Mouse (Mus musculus): ENCODE measurements around the gene Fam160b1. TPM values are rescaled to one million over a fixed set of nuclear protein-coding genes. Genes with fewer than 3 reads are reported as not detected.

Fam160b1 gene
- total RNA-seq, 4 experiments from 2014 or later: 10.0 to 12.1 (median 12.0) TPM

DNA sequence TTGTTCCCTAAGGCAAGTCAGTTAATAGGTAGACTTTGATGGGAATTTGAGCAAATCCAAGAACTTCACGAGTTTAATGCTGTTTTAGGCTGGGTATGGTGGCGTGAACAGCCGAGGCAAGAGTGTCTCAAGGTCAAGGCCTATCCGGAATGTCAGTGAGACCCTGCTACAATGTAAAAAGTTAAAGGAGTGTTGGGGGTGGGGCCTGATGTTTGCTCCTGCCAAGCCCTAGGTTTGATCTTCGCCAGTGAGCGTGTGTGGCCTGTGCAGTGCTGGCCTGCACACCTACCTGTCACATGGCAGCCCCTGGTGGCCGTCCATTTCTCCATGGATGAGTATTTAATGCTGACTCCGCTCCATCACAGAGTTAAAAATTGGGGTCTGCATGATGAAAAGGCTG is 5.5 kb downstream of the Fam160b1 start:
- DNase-seq (ENCODE audit: low spot score in 2 of 2): no peak

DNA sequence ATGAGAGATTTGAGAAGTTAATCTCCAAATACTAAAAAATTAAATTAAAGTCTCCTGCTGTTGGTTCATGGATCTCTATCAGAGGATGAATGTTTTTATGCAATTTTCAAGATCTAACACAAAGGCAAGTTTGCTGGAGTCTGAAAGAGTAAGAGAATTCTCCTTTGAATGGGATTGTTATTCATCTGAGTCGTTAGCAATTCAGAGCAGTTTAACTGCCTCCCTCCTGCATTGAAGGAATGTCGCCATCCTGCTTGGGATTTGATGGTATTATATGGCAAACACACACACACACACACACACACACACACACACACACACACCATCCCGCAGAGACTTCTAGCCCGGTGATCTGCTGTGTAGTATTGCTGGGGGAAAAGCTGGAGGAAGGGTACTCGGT is 6.1 kb downstream of the Fam160b1 start:
- no peak for DNase-seq (ENCODE audit: low spot score in 2 of 2)

DNA sequence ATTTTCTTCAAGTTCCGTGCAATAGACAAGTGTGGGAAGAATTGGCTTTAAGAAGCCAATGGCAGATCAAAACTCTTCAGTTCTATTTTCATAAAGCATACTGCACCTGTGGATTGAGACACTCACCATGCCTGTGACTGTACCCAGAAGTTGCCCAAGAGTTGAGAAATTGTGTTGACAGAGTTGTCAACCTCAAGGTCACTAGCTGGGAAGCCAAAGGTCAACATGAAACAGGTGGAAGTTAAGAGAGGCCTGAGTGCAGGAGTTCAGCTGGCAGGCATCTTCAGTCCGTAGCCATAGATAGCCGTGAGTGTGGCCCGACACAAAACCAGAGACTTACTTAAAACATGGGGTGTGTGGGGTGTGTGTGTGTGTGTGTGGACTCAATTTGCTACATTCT is 6.7 kb downstream of the Fam160b1 start:
- DNase-seq (ENCODE audit: low spot score in 2 of 2): no peak

DNA sequence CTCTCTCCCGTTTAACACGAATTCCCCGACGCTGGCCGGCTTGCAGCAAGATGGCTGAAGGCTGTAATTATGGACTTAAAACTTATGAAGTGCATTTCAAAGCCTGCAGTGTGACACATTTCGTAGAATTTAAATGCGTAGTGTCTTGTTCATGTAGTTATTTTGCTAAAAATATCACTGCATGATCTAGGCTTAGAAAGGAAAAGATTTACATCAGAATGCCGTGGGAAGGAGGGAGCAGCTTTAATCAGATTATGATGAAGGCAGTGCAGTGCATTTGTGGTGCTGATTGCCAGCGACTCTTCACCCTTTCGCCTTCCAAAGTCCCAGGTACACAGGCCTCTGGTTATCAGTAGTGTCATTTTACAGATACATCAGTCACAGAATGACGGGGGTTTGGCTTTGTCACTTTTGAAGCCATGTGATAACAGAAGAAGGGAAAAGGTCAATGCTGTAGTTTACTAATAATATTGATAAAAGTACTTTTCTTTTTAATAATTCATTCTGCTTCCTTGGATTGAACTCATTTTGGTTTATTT is 7.4 kb downstream of the Fam160b1 start:
- DNase-seq (ENCODE audit: low spot score in 2 of 2): no peak

DNA sequence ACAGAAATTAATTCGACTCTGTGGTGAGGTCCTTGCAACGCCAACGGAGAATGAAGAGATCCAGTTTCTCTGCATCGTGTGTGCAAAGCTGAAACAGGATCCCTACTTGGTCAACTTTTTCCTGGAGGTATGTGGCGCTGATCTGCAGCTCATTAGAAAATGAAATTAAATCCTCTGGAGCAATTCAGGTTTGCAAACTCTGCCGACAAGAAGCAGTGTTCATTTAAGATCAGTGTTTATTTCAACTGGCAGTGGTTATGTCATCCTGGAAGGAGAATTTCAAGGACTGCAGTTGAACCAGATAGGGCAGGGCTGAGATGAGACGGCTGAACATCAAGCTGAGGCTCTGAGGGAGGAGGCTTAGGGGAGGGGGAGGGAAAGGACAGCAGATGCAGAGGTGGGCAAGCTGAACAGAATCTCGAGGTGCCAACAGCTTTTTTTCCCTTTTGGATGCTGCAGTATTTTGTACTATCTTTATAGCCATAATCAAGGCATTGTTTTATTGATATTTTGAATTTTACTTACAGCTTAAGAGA is 12.9 kb downstream of the Fam160b1 start:
- DNase-seq (ENCODE audit: low spot score in 2 of 2): no peak

DNA sequence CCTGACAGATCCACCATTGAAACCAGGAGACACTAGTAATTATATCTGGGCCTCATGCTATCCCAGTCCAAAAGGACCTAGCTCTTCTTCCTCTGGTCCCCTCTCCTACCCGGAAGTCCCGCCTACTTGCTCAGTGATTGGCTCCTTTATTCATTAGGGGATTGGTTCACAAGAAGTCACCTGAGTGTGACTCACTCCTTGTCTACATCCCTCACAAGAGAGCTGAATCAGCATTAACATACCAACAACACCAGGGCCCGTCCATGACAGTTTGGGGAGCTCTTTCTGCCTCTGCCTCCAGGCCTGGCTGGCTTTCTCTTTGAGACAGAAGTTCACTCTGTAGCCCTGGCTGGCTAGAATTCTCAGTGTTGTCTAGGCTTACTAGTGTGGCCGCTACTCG is 14.7 kb downstream of the Fam160b1 start:
- DNase-seq (ENCODE audit: low spot score in 2 of 2): no peak

DNA sequence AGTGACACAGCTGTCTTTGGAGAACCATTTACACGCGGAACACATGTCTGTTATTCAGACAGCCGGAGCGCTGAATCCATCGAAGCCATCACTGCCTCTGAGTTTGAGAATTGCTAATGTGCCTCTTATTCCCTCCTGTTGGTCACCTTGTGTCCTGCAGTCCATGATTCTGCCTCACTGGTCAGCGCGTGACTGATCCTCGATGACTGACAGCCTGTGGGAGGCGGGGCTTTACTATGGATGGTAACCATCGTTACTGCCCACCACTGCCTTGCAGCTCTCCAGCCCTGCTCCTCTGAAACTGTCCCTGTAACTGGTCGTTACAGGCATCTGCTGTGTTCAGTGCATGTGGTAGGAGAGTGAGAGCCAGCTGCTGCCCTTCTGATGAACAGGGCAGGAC is 15.3 kb downstream of the Fam160b1 start:
- DNase-seq (ENCODE audit: low spot score in 2 of 2): no peak

DNA sequence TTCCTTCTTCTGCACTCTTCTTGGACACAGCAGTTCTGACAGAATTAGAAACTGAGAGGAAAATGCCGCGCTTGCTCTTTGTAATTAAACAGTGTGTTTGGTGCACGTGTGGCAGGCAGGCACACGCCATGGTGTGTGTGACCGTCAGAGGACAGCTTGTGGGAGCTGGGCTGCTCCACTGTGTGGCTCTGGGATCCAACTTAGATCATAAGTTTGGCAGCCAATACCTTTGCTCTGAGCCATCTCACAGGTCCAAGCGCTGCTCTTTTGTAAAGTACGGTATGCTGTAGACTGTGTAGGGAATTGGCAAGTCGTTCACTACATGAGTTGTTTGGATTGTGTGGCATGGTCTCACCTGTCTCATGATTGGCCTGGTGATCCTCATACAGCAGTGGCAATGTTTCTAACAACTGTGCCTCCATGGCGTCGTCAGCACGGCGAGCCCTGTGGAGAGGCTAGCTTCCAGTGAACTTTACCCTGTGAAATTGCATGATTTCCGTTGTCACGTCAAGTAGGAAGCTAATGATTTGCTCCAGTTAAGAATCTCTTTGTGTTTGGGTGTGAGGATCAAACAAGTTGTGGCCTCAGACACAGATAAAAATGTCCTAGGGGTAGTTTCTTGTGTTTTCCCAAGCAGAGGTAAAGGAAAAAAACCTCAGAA is 16.7 kb downstream of the Fam160b1 start:
- no peak for DNase-seq (ENCODE audit: low spot score in 2 of 2)

DNA sequence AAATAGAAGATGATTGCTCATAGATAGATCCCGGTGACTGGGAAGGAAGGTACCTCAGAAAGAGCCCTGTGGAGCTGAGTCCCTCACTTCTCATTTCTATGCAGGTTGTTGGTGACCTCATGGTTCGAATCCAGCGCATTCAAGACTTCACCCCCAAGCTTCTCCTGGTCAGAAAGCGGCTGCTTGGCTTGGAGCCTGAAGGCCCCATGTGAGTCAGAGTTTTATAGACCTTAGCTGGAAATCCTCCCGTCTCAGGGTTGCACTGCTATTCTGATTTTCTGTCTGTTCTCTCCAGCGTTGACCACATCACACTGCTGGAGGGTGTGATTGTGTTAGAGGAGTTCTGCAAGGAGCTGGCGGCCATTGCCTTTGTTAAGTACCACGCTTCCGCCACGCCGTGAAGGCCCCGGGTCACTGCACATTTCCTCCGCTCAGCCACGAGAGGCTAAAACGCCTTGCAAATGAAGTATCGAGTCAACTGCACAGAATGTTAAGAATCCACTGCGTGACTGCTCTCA is 25.8 kb downstream of the Fam160b1 start:
- DNase-seq (ENCODE audit: low spot score in 2 of 2): no peak

DNA sequence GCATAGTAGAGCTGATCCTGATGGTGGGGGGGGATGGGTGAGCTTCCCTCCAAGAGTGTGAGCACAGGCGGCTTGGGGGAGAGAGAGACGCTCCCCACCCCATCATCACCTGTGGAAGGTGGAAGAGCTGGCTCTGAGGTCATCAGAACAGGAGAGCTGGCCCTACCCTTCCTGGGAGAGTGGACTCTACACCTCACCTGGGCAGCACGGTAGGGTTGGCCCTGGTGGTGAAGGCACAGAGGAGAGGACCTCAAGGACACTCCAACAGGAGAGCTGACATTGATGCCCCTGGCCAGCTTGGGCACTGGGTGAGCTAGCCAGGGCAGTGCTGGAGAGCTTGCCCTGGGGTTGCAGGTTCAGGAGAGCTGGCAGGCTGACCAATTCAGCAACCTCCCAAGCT is 31.1 kb downstream of the Fam160b1 start:
- no peak for DNase-seq (ENCODE audit: low spot score in 2 of 2)

DNA sequence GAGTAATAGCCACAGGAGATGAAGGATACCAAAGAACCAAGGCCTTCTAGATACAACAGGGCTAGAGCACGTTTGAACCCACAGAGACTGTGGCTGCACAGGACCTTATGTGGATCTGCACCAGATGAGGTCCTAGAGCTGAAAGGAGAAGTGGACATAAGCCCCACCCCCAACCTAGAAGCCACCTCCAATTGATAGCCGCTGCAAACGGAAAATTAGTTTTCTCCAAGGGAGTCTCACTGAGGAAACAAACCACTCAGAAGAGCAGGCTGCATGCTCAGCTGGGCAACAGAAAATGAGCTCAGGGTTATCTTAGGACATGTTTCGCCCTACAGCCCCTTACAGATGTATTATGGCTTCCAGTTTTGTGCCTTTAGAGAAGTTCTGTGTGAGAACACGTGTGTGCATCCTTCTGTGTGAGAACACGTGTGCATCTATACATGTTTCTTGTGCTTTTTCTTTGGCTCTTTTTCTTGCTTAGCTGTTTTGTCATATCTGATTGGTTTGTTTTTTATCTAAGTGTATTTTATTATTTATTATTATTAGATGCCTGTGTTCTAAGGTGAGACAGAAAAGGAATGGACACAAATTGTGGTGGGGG is 33.0 kb downstream of the Fam160b1 start:
- DNase-seq (ENCODE audit: low spot score in 2 of 2): no peak

DNA sequence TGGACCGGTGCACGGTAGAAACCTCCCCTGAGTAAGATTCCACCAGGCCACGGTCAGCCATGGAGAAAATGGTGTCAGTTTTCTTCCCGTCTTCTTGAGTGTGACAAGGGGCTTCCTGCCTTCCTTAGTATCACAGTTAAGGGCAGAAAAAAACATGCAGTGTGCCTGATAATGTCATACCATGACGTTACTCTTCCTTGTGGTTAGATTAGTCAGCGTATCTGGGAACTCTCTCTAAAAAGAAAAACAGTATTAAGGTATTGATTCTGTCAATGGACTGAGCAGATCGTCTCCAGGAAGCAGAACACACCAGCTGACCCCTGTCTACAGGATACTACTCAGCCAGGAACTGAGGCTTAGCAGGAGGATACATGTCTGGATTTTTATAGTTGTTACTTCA is 36.1 kb downstream of the Fam160b1 start:
- DNase-seq (ENCODE audit: low spot score in 2 of 2): no peak

DNA sequence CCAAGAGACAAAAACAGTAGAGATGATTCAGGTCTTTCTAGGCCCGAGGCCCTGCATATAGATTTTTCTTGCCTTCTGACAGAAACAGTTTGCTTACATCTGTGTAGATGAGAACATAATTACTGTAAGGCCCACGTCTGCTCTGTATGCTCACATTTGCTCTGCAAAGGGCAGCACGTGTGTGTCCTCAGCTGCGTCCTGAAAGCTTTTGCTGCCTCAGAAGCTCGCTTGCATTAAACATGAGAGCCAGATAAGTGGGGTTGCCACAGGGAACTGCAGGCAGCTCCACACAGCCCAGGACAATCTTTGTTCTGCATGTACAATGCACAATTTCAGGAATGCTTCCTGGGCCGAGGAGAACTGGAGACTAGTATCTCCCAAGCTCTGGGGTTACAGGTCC is 41.9 kb downstream of the Fam160b1 start:
- no peak for DNase-seq (ENCODE audit: low spot score in 2 of 2)

DNA sequence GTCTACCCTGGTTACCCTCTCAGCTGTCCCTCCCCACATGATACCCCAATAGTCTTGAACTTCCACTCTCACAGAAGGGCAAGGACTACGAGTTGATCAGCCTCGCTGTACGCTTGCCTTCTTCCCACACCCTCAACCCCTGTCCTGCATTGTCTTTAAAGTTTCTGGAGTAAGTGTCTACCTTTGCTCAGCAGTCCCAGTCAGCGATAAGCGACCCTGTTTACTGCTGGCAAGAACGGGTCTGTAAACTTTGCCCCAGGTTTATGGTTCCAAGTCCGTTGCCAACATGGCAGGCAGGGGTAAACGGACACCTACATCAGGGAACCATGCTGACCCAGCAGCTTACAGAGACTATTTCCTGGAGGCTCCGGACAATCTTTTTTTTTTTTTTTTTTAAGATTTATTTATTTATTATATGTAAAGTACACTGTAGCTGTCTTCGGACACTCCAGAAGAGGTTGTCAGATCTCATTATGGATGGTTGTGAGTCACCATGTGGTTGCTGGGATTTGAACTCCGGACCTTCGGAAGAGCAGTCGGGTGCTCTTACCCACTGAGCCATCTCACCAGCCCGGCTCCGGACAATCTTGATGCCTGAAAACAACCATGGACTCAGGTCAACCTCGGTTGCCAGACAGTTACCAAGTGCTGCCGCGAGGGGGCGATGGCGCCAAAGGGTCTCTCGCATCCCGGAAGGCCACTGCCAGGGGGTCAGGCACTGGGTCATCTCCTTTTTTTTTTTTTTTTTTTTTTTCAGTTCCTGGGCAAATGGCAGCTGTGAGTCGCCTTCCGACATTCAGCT is 43.4 kb downstream of the Fam160b1 start:
- DNase-seq (ENCODE audit: low spot score in 2 of 2): peak; percentile 71 to 76

DNA sequence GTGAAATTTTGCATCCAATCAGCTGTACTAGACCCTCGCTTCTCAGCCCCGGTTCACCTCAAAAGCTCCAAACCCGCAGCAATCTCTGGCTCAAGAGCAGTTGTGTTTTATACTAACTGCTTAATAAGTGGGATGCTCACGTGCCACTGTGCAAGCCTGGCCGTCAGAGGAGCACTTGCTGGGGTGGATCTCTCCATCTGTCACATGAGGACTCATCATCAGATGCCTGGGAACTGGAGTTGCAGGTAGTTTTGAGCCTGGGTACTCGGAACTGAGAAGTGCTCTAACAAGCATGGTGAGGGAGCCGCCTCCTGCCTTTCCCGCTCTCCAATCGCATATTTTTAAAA is 44.0 kb downstream of the Fam160b1 start:
- no peak for DNase-seq (ENCODE audit: low spot score in 2 of 2)

DNA sequence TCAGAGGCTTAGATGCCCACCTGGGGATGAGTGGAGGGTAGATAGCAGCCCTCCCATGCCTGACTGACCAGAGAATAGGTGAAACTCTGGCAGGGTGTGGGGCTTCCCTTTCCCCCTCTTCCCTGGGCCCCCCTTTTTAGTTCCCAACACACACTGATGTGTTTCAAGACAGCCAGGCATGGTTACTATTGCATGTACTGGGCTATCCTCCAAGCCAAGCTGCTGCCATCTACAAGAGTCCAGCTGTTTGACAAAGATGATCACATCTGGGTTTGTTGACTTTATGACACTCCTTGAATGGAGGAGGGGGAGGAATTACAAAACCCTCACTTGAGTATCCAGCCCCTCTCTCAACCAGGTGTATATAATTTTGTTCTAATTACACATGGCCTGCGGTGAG is 47.5 kb downstream of the Fam160b1 start:
- DNase-seq (ENCODE audit: low spot score in 2 of 2): no peak

DNA sequence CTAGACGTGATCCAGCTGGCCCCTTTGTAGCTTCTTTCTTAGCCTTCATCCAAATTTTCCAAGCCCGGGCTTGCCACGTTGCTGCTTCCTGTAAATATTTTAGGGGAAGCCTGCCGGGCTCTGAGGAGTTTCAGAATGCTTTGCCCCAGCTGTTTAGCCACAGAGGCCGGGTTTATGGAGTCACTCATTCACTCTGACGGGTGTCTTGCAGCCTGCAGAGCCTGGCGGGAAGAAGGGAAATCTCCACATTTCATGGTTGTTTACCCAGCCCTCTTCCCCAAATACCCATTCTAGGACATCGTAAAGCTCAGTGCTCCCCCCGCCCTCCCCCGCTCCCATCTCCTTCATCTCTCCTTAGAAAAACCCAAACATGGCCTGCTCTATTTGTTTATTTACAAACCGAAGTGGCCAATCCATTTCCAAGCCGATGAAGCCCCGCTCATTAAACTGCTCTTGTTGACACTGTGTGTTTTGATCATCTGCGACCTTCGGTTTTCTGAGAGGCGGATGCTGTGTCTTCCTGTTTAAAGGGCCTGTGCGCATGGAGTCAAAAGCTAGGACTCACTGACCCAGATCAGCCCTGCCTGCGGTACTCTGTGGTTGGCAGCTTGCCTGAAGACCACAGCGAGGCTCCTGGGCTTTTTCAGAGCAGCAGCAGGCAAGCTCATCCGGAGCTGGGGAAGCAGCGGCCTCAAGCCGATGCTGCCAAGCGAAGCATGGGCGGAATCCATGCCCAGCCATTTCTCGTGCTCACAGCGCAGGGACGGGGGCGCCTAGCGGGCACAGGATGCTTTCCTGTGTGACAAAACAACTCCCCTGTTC is 51.1 kb downstream of the Fam160b1 start:
- peak in 1 of 2 experiments; percentile 31 for DNase-seq (ENCODE audit: low spot score in 2 of 2)

DNA sequence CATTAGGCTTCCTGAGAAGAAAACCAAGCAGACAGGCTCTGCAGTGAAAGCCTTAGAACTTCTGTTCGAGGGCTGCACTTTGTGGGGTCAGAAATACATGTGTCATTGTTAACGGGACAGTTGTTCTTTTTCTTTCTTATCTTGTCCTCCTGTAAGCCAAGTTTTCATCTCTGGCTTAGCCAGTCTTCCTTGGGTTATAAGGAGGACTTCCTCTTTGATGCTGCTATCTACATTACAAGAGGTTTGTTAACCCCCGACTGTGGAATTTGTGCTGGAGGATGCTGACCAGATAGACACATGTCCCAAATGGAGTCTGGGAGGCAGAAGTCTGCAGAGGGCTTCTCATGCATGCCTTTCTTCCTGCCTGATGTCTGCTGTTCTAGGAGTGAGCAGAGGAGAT is 52.7 kb downstream of the Fam160b1 start:
- DNase-seq (ENCODE audit: low spot score in 2 of 2): no peak

DNA sequence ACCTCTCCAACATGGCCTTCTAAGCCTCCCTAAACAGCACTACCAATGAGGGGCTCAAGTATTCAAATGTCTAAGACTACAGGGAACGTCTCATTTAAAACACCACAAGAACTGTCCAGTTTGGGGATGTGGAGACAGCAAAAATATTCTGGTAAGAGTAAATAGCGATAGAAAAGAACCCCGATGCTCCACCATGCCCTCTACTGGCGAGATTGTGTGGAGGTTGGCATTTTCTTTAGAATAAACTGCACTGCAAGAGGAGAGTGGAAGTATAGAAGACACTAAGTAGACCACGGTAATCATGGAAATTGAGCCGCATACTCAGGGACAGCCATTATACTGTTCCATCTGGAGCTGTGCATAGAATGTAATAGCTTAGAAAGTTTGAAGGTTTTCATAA is 53.4 kb downstream of the Fam160b1 start:
- DNase-seq (ENCODE audit: low spot score in 2 of 2): no peak

DNA sequence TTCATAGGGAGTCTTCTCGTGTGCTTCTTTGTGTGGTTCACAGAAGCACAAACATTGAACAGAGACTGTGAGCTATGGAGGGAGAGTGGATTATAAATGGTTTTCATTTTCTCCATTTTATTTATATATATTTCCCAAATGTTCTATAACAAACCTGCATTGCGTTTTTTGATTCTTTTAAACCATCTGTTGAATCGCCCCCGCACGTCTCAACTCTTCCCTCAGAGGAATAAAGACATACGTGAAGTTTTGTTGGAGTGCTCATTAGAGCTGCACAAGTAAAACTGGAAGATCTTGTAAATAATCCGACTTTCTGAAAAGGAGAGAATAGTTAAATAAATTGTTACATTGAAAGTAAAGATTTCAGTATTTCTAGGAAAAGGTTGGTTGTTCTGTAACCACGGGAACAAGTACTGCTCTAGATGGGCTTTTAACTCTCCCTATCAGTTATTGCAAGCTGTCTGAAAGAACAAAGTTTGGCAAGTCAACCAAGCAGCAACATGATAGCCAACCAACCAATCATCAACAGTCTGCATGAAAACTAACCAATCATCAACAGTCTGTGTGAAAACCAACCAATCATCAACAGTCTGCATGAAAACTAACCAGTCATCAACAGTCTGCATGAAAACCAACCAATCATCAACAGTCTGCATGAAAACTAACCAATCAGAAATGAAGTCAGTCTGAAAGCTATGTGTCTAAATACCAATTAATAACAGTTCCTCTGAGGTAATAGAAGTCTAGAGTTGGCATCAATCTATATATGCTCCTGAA is 54.7 kb downstream of the Fam160b1 start:
- DNase-seq (ENCODE audit: low spot score in 2 of 2): no peak
